Mouse (Mus musculus): Measurements from ENCODE around the gene Naa35.

Gene Naa35

GRCm38 (mm10) chr13:59672248-59672647, 87.2 kb downstream of the Naa35 start:
- no peak for DNase-seq (ENCODE audit: low spot score)

DNA sequence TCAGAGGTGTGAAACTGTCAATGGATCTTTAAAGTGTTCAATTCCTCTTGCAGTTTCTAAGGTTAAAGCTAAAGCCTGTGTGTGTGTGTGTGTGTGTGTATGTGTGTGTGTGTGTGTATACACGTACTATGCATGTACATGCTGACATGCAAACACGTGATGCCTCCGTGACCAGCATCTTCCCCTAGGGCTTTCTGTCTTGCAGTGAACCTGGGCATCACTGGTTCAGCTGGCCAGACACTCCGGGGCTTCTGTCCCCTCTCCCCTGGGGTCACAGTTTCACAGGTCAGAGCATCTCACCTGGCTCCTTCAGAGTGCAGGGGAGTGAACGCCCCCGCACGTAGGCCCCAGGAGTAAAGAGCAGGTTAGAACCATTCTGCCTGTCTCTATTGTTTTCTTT, 88.5 kb downstream of the Naa35 start:
- DNase-seq (ENCODE audit: low spot score) = no peak

DNA sequence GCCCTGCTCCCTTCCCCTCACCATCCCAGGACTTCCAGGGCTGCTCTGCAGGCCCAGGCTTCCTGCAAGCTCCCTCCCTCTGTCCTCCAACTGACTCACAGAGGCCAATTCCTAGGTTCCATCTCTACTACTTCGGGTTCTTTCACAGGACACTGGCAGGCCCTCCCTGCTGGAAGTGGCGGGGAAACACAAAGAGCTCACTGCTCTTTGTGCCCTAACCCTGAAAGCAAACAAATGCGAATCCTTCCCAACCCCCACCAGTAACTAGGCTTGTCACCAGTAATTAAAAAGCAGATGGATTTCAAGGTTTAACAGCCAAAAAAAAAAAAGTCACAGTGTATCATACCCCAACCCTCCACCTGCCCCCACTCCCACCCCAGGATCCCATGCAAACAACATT, 89.2 kb downstream of the Naa35 start:
- no peak for DNase-seq (ENCODE audit: low spot score)

GRCm38 (mm10) chr13:59674761-59675150, 89.7 kb downstream of the Naa35 start:
- no peak for DNase-seq (ENCODE audit: low spot score)

GRCm38 (mm10) chr13:59675151-59676011, 90.3 kb downstream of the Naa35 start, which contains the start of gene Golm1:
TSS of gene Golm1 (minus strand) at chr13:59675811.
- no peak for DNase-seq (ENCODE audit: low spot score)

GRCm38 (mm10) chr13:59676316-59677229, 91.5 kb downstream of the Naa35 start:
- no peak for DNase-seq (ENCODE audit: low spot score)

GRCm38 (mm10) chr13:59679306-59679705, 94.2 kb downstream of the Naa35 start:
- no peak for DNase-seq (ENCODE audit: low spot score)

GRCm38 (mm10) chr13:59679908-59680307, 94.8 kb downstream of the Naa35 start:
- no peak for DNase-seq (ENCODE audit: low spot score)

DNA sequence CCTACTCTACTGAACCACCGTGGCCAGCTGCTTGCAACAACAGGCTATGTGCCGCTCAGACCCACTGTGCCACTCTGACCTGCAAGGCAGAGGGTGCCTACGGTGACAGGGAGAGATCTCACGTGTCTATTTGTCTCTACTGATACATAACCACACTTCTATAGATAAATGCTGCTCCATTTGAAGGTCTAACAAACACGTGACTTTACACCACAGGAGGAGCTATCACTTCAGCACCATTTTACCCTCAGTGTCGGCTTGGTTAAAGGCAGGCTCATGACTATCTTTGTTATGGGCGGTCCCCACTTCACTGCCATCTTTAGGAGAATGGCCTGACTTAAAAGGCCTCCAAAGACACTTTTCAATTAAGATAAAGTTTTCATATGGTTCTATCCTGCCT, 97.6 kb downstream of the Naa35 start:
- DNase-seq (ENCODE audit: low spot score) = no peak

DNA sequence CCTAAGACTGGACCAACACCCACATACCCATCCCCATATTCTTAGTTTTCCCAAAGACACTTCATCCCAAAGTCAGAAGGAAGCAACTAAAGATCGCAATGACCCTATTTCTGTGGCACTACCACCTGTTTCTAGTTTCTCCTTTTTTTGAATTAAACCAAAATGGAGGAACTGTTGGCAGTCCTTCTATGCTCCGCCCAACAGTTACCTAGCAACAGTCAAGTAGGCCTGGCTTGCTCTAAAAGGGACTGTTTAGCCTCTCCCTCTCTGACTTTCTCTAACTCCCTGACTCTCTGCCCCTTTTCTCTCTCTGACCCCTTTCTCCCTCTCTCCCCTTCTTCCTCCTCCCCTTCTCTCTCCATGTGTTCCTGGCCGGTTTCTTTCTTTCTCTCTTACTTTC, 100.2 kb downstream of the Naa35 start:
- no peak for DNase-seq (ENCODE audit: low spot score)
